8 mouse cellular contexts compared by ENCODE assay signal in genomic region chr6:135065236-135065957, GRCm38 (mm10). TPM values are rescaled to one million over a fixed set of nuclear protein-coding genes. Genes with fewer than 3 reads are reported as not detected.
DNase-seq lines count a peak whose midpoint lies in the region; ATAC-seq and TF ChIP-seq lines count a peak whose summit lies in the region.

TSS of gene Gprc5a (plus strand) at chr6:135065651.

- H3K27ac ChIP-seq in embryonic facial prominence, embryonic 13.5 days = no peak within 1 kb of the TSS
- H3K27ac ChIP-seq in heart, embryonic 15.5 days = peak within 1 kb of the TSS; percentile 58
- H3K27ac ChIP-seq in spleen, adult 2 months (ENCODE audit: insufficient read depth, low read length) = no peak within 1 kb of the TSS; the same call in 1 of the 2 replicates

- peak within 1 kb of the TSS; percentile 75 for H3K4me2 ChIP-seq in embryonic facial prominence, embryonic 13.5 days
- peak within 1 kb of the TSS; percentile 94 for H3K4me2 ChIP-seq in heart, embryonic 15.5 days

- H3K9ac ChIP-seq in embryonic facial prominence, embryonic 13.5 days = peak within 1 kb of the TSS; percentile 64
- H3K9ac ChIP-seq in heart, embryonic 15.5 days = peak within 1 kb of the TSS; percentile 61

- TF ChIP-seq POLR2A in spleen, adult 2 months (IDR thresholded peaks at IDR 0.05; ENCODE audit: low read depth, low read length) = no peak

- DNase-seq in CD4-positive helper T cell, adult 2 months (ENCODE audit: low read depth, low spot score) = peak; percentile 78
- DNase-seq in T-cell, adult 2 months (ENCODE audit: low spot score) = peak; percentile 75
- DNase-seq in kidney, postnatal 14 days = peak; percentile 71
- peak; percentile 19 to 66 for DNase-seq in spleen, adult 2 months (ENCODE audit: low read depth in 1 of 2, low spot score in 2 of 2)
- no peak for DNase-seq in cerebellum, adult 18-20 months

- H3K9me3 ChIP-seq in embryonic facial prominence, embryonic 13.5 days = no peaks in the 10 kb centered on the region
- H3K9me3 ChIP-seq in heart, embryonic 15.5 days (replicated peaks) = no peaks in the 10 kb centered on the region
- no peaks in the 10 kb centered on the region for H3K9me3 ChIP-seq in megakaryocyte, embryonic 14.5 days

- peak within 1 kb of the TSS; percentile 49 for H3K4me3 ChIP-seq in embryonic facial prominence, embryonic 13.5 days
- peak within 1 kb of the TSS; percentile 61 for H3K4me3 ChIP-seq in heart, embryonic 15.5 days
- H3K4me3 ChIP-seq in megakaryocyte, embryonic 14.5 days (replicated peaks) = peak within 1 kb of the TSS; percentile 90
- peak within 1 kb of the TSS; percentile 62 for H3K4me3 ChIP-seq in spleen, adult 2 months (ENCODE audit: extremely low read depth, insufficient read depth, insufficient read length)

- no peak; the same call in 1 of the 2 replicates for ATAC-seq in embryonic facial prominence, embryonic 13.5 days (ENCODE audit: insufficient number of reproducible peaks, insufficient read depth, low FRiP score, low TSS enrichment, low read depth)
- ATAC-seq in heart, embryonic 15.5 days (replicated peaks; ENCODE audit: insufficient number of reproducible peaks, insufficient read depth, low FRiP score, low read depth) = peak; percentile 62

- no peak for TF ChIP-seq CTCF in spleen, adult 2 months (IDR thresholded peaks at IDR 0.05; ENCODE audit: extremely low read depth, insufficient read depth, insufficient read length, insufficient replicate concordance)

- peaks cover 19% of the 10 kb centered on the region for H3K4me1 ChIP-seq in embryonic facial prominence, embryonic 13.5 days
- peaks cover 21% of the 10 kb centered on the region for H3K4me1 ChIP-seq in heart, embryonic 15.5 days (replicated peaks)
- peaks cover 14% of the 10 kb centered on the region for H3K4me1 ChIP-seq in megakaryocyte, embryonic 14.5 days
- H3K4me1 ChIP-seq in spleen, adult 2 months (ENCODE audit: control insufficient read depth, insufficient read depth, insufficient read length) = no peaks in the 10 kb centered on the region

- under 1% methylated on average over 44 of the region's 44 CpGs for WGBS in embryonic facial prominence, embryonic 13.5 days
- WGBS in heart, embryonic 15.5 days = under 1% methylated on average over 44 of the region's 44 CpGs
- under 1% methylated on average over 44 of the region's 44 CpGs for WGBS in spleen, adult 2 months

- H3K36me3 ChIP-seq in embryonic facial prominence, embryonic 13.5 days = no peaks in the 10 kb centered on the region
- no peaks in the 10 kb centered on the region for H3K36me3 ChIP-seq in heart, embryonic 15.5 days
- H3K36me3 ChIP-seq in megakaryocyte, embryonic 14.5 days (replicated peaks; ENCODE audit: low read length) = no peaks in the 10 kb centered on the region
- H3K36me3 ChIP-seq in spleen, adult 2 months (ENCODE audit: control insufficient read depth, insufficient read depth, low read length) = no peaks in the 10 kb centered on the region

- peaks cover 32% of the 10 kb centered on the region for H3K27me3 ChIP-seq in embryonic facial prominence, embryonic 13.5 days
- no peaks in the 10 kb centered on the region for H3K27me3 ChIP-seq in heart, embryonic 15.5 days
- peaks cover 56% of the 10 kb centered on the region for H3K27me3 ChIP-seq in megakaryocyte, embryonic 14.5 days (replicated peaks)
- peaks cover 3% of the 10 kb centered on the region; the same call in 1 of the 2 replicates for H3K27me3 ChIP-seq in spleen, adult 2 months (ENCODE audit: control insufficient read depth, insufficient read depth, low read length)

RNA-seq across cellular contexts. Expression of gene Gprc5a, which starts in this region (rescaled TPM):
- polyA plus RNA-seq in embryonic facial prominence, embryonic 13.5 days (2015; fragmentation: Nextera tagmentation; extraction: Ambion mirVana) = 1.8 TPM in 2 replicates
- polyA plus RNA-seq in heart, embryonic 15.5 days (2015; fragmentation: Nextera tagmentation; extraction: Ambion mirVana) = 4.8 and 9.1 TPM in 2 replicates
- polyA plus RNA-seq in megakaryocyte, embryonic 14.5 days (2012; ENCODE audit: insufficient read depth, low replicate concordance) = not detected in 2 replicates
- 0.21 TPM in 2 replicates for polyA plus RNA-seq in spleen, adult 2 months (2012; rRNA removed)

Comparison
In these comparisons a context has a peak if more than half of its experiments do, and no peak if none do; other contexts are left out.
1. Peak in DNase-seq and H3K4me3 ChIP-seq in spleen, adult 2 months; RNA of the gene not detected or under 1 TPM.
2. DNase-seq: peak in CD4-positive helper T cell, adult 2 months (single experiment), T-cell, adult 2 months (single experiment) and kidney, postnatal 14 days (single experiment); none in cerebellum, adult 18-20 months (0 of 2).
3. Peak in every context shown above with its lines, with median percentiles within 50 percentile points of each other: H3K4me3 ChIP-seq.